Mouse (Mus musculus) testis, adult 2 months (tissue): Measurements from ENCODE around the gene Shank2. TPM values are rescaled to one million over a fixed set of nuclear protein-coding genes. Genes with fewer than 3 reads are reported as not detected.

ENCODE experiments used
- H3K27ac ChIP-seq: fragments of 200-500 bp; 2 replicates; pipeline ENCODE4 v1.5.1; 2012; ENCODE audit warnings: low read depth, low read length; ENCODE audit not compliant: control insufficient read depth, insufficient read depth
- H3K27me3 ChIP-seq: fragments of 200-500 bp; 2 replicates; pipeline ENCODE4 v1.6.1; 2012; ENCODE audit warnings: mild to moderate bottlenecking, low read length, moderate library complexity; ENCODE audit not compliant: control insufficient read depth, insufficient read depth
- H3K36me3 ChIP-seq: fragments of 200-500 bp; 2 replicates; pipeline ENCODE4 v1.6.1; 2012; ENCODE audit warnings: mild to moderate bottlenecking, low read length; ENCODE audit not compliant: control insufficient read depth, insufficient read depth
- H3K4me1 ChIP-seq: fragments of 200-500 bp; 2 replicates; pipeline ENCODE4 v1.6.1; 2012; ENCODE audit warnings: low read length; ENCODE audit not compliant: control insufficient read depth, insufficient read depth
- H3K4me3 ChIP-seq: fragments of 200-500 bp; 2 replicates; pipeline ENCODE4 v1.5.1; 2012; ENCODE audit warnings: low read depth, mild to moderate bottlenecking, low read length, moderate library complexity, mixed read lengths; ENCODE audit not compliant: control insufficient read depth
- CTCF ChIP-seq: fragments of 200-500 bp; IDR thresholded peaks from 2 replicates; pipeline ENCODE4 v1.5.1; 2012; ENCODE audit warnings: low read depth, mild to moderate bottlenecking, inconsistent platforms, low read length, moderate library complexity; ENCODE audit not compliant: control insufficient read depth, insufficient read depth, insufficient replicate concordance
- POLR2A ChIP-seq: fragments of 200-500 bp; IDR thresholded peaks from 2 replicates; pipeline ENCODE4 v1.6.1; 2012; ENCODE audit warnings: low read depth, mild to moderate bottlenecking, inconsistent platforms, low read length, moderate library complexity; ENCODE audit not compliant: control insufficient read depth
- polyA plus RNA-seq: library from polyadenylated mRNA; depleted of rRNA; stranded (reverse); fragments of >200 nt; gene quantifications from 2 replicates; pipeline ENCODE4 v1.2.3, GENCODE M21; 2012

Gene Shank2
- polyA plus RNA-seq, 1 experiment: 34.7 TPM

- Histone ChIP-seq H3K27me3 (no peaks in the 10 kb centered on the region), H3K36me3 (no peaks in the 10 kb centered on the region), H3K27ac (no peak overlapping the region), H3K4me1 (peaks cover 3% of the 10 kb centered on the region), H3K4me3 (no peak overlapping the region)
- no peak for TF ChIP-seq CTCF
- TF ChIP-seq POLR2A: no peak
These were observed 172.1 kb downstream of the Shank2 start for GRCm38 (mm10) chr7:144173869-144174268.

- TF ChIP-seq CTCF (no peak), POLR2A (no peak)
- H3K27ac ChIP-seq: no peak overlapping the region
- H3K4me1 ChIP-seq: peaks cover 3% of the 10 kb centered on the region
- H3K27me3 ChIP-seq: no peaks in the 10 kb centered on the region
- H3K36me3 ChIP-seq: no peaks in the 10 kb centered on the region
- H3K4me3 ChIP-seq: no peak overlapping the region
These were observed 172.6 kb downstream of the Shank2 start for GRCm38 (mm10) chr7:144174329-144174728.

GRCm38 (mm10) chr7:144175025-144175424 is 173.3 kb downstream of the Shank2 start:
- Histone ChIP-seq H3K4me3 (no peak overlapping the region), H3K27ac (no peak overlapping the region), H3K36me3 (no peaks in the 10 kb centered on the region), H3K27me3 (no peaks in the 10 kb centered on the region), H3K4me1 (peaks cover 3% of the 10 kb centered on the region)
- no peak for TF ChIP-seq POLR2A
- no peak for TF ChIP-seq CTCF

- Histone ChIP-seq H3K4me1 (peaks cover 3% of the 10 kb centered on the region), H3K36me3 (no peaks in the 10 kb centered on the region), H3K4me3 (peak overlapping the region; percentile 12), H3K27me3 (no peaks in the 10 kb centered on the region), H3K27ac (no peak overlapping the region)
- TF ChIP-seq CTCF (no peak), POLR2A (no peak)
These were observed 173.9 kb downstream of the Shank2 start for GRCm38 (mm10) chr7:144175481-144176233.

- H3K27me3 ChIP-seq: no peaks in the 10 kb centered on the region
- H3K4me3 ChIP-seq: no peak overlapping the region
These were observed 174.6 kb downstream of the Shank2 start for GRCm38 (mm10) chr7:144176234-144176730.

GRCm38 (mm10) chr7:144179436-144179835 is 177.7 kb downstream of the Shank2 start:
- Histone ChIP-seq H3K4me1 (peaks cover 3% of the 10 kb centered on the region), H3K27me3 (no peaks in the 10 kb centered on the region), H3K36me3 (no peaks in the 10 kb centered on the region), H3K4me3 (no peak overlapping the region), H3K27ac (no peak overlapping the region)
- no peak for TF ChIP-seq CTCF
- TF ChIP-seq POLR2A: no peak

More at GRCm38 (mm10) chr7:144176234-144176730, 174.6 kb downstream of the Shank2 start:
- Histone ChIP-seq H3K36me3 (no peaks in the 10 kb centered on the region), H3K4me1 (peaks cover 3% of the 10 kb centered on the region), H3K27ac (no peak overlapping the region)
- TF ChIP-seq CTCF (no peak), POLR2A (no peak)

GRCm38 (mm10) chr7:144180885-144181284 is 179.2 kb downstream of the Shank2 start:
- TF ChIP-seq CTCF (peak; percentile 90), POLR2A (no peak)
- Histone ChIP-seq H3K27me3 (no peaks in the 10 kb centered on the region), H3K4me3 (no peak overlapping the region)

GRCm38 (mm10) chr7:144187869-144188430 is 186.2 kb downstream of the Shank2 start:
- no peaks in the 10 kb centered on the region for H3K27me3 ChIP-seq
- H3K4me1 ChIP-seq: no peaks in the 10 kb centered on the region
- TF ChIP-seq CTCF (no peak), POLR2A (no peak)
- no peak overlapping the region for H3K27ac ChIP-seq
- no peaks in the 10 kb centered on the region for H3K36me3 ChIP-seq
- H3K4me3 ChIP-seq: no peak overlapping the region

More at GRCm38 (mm10) chr7:144180885-144181284, 179.2 kb downstream of the Shank2 start:
- Histone ChIP-seq H3K4me1 (no peaks in the 10 kb centered on the region; the same call in 1 of the 2 replicates), H3K36me3 (no peaks in the 10 kb centered on the region), H3K27ac (no peak overlapping the region)
